Mouse (Mus musculus) limb, embryonic 12.5 days (tissue): Measurements from ENCODE around the gene Mob3a. TPM values are rescaled to one million over a fixed set of nuclear protein-coding genes. Genes with fewer than 3 reads are reported as not detected.
"Not testable (repeated sequence)": the region's sequence is repeated elsewhere in the genome, so short reads cannot be mapped to it uniquely, and the experiment has no call there.

Source experiments
- ATAC-seq: fragments of 200-750 bp; cut with Nextera tagmentation; 2 replicates; pipeline ENCODE4 v1.8.0; 2017; ENCODE audit warnings: low read depth, moderate TSS enrichment; ENCODE audit not compliant: insufficient number of reproducible peaks, insufficient read depth, low FRiP score, low TSS enrichment
- H3K27ac ChIP-seq: fragments of 300-500 bp; sonication (generic); 2 replicates; pipeline ENCODE4 v1.5.1; 2016; ENCODE audit warnings: mild to moderate bottlenecking, moderate library complexity
- H3K27me3 ChIP-seq: fragments of 300-500 bp; sonication (generic); 2 replicates; pipeline ENCODE4 v1.6.1; 2016; ENCODE audit warnings: mild to moderate bottlenecking, moderate library complexity
- H3K36me3 ChIP-seq: fragments of 300-500 bp; sonication (generic); 2 replicates; pipeline ENCODE4 v1.6.1; 2016; ENCODE audit warnings: mild to moderate bottlenecking, moderate library complexity
- H3K4me1 ChIP-seq: fragments of 300-500 bp; sonication (generic); replicated peaks from 2 replicates; pipeline ENCODE4 v1.6.1; 2016
- H3K4me2 ChIP-seq: fragments of 300-500 bp; sonication (generic); 2 replicates; pipeline ENCODE4 v1.6.1; 2016; ENCODE audit warnings: mild to moderate bottlenecking, moderate library complexity
- H3K4me3 ChIP-seq: fragments of 300-500 bp; sonication (generic); replicated peaks from 2 replicates; pipeline ENCODE4 v1.5.1; 2016; ENCODE audit warnings: mild to moderate bottlenecking
- H3K9ac ChIP-seq: fragments of 300-500 bp; sonication (generic); replicated peaks from 2 replicates; pipeline ENCODE4 v1.6.1; 2016; ENCODE audit warnings: mild to moderate bottlenecking, moderate library complexity
- H3K9me3 ChIP-seq: fragments of 300-500 bp; sonication (generic); 2 replicates; pipeline ENCODE4 v1.6.1; 2016; ENCODE audit warnings: mild to moderate bottlenecking, moderate library complexity
- WGBS: fragments of 180-500 bp; shearing (Covaris S2); methylation state at CpG from one replicate; pipeline ENCODE4 v1.1.7; 2016; 5-methylcytosine and 5-hydroxymethylcytosine counted together
- polyA plus RNA-seq: library from polyadenylated mRNA; unstranded; fragments of >200 nt; fragmentation: Nextera tagmentation; extraction: Ambion mirVana; gene quantifications from 2 replicates; pipeline ENCODE4 v1.2.1, GENCODE M21; 2016

Gene Mob3a
- polyA plus RNA-seq, 1 experiment from 2014 or later: 51.7 TPM

GRCm38 (mm10) chr10:80658194-80658840 is 43.5 kb downstream of the Mob3a start:
- no peak for ATAC-seq
- Histone ChIP-seq H3K27me3 (no peaks in the 10 kb centered on the region), H3K9ac (no peak overlapping the region), H3K9me3 (no peaks in the 10 kb centered on the region), H3K4me1 (peaks cover 41% of the 10 kb centered on the region), H3K36me3 (0 out of 2 replicates have a peak, but pooled peaks cover under 1% of the 10 kb centered on the region), H3K27ac (0 out of 2 replicates have a peak overlapping the region, but pooled peaks have one; percentile 7), H3K4me3 (no peak overlapping the region), H3K4me2 (no peak overlapping the region)
- WGBS: 85% methylated on average over 14 of the region's 14 CpGs

GRCm38 (mm10) chr10:80656863-80657623 is 44.7 kb downstream of the Mob3a start, which contains the start of gene Btbd2:
TSS of gene Btbd2 (minus strand) at chr10:80657071.
- peak within 1 kb of the TSS; percentile 95 for H3K4me3 ChIP-seq
- H3K4me1 ChIP-seq: peaks cover 38% of the 10 kb centered on the region
- H3K9ac ChIP-seq: peak within 1 kb of the TSS; percentile 97
- peak within 1 kb of the TSS; percentile 85 for H3K27ac ChIP-seq
- 17% methylated on average over 15 of the region's 15 CpGs for WGBS
- peaks cover 10% of the 10 kb centered on the region for H3K36me3 ChIP-seq
- H3K27me3 ChIP-seq: no peaks in the 10 kb centered on the region
- H3K9me3 ChIP-seq: no peaks in the 10 kb centered on the region
- no peak; the same call in 1 of the 2 replicates for ATAC-seq
- H3K4me2 ChIP-seq: peak within 1 kb of the TSS; percentile 95

GRCm38 (mm10) chr10:80656130-80656862 is 45.5 kb downstream of the Mob3a start:
- H3K4me1 ChIP-seq: peaks cover 38% of the 10 kb centered on the region
- under 1% methylated on average over 72 of the region's 72 CpGs for WGBS
- peak; percentile 77 for ATAC-seq

GRCm38 (mm10) chr10:80655406-80656129 is 46.2 kb downstream of the Mob3a start:
- 5% methylated on average over 12 of the region's 12 CpGs for WGBS
- H3K4me1 ChIP-seq: peaks cover 38% of the 10 kb centered on the region
- H3K4me2 ChIP-seq: peak overlapping the region; percentile 95
- peaks cover 21% of the 10 kb centered on the region for H3K36me3 ChIP-seq
- peak overlapping the region; percentile 97 for H3K9ac ChIP-seq
- peak; percentile 67 for ATAC-seq
- no peaks in the 10 kb centered on the region for H3K27me3 ChIP-seq
- peak overlapping the region; percentile 95 for H3K4me3 ChIP-seq
- no peaks in the 10 kb centered on the region for H3K9me3 ChIP-seq
- peak overlapping the region; percentile 85 for H3K27ac ChIP-seq

More at GRCm38 (mm10) chr10:80656130-80656862, 45.5 kb downstream of the Mob3a start:
- Histone ChIP-seq H3K27ac (peak overlapping the region; percentile 85), H3K4me3 (peak overlapping the region; percentile 95), H3K27me3 (no peaks in the 10 kb centered on the region), H3K9ac (peak overlapping the region; percentile 97), H3K4me2 (peak overlapping the region; percentile 95), H3K36me3 (peaks cover 17% of the 10 kb centered on the region), H3K9me3 (no peaks in the 10 kb centered on the region)

- Histone ChIP-seq H3K27me3 (no peaks in the 10 kb centered on the region), H3K4me2 (peak overlapping the region; percentile 95), H3K4me1 (peaks cover 38% of the 10 kb centered on the region), H3K4me3 (peak overlapping the region; percentile 95), H3K27ac (no peak overlapping the region), H3K9me3 (no peaks in the 10 kb centered on the region), H3K9ac (peak overlapping the region; percentile 97; the same call in 1 of the 2 replicates), H3K36me3 (peaks cover 25% of the 10 kb centered on the region)
- ATAC-seq: no peak
- WGBS: 86% methylated on average over 6 of the region's 6 CpGs
Observed at GRCm38 (mm10) chr10:80654866-80655265, 46.9 kb downstream of the Mob3a start.

DNA sequence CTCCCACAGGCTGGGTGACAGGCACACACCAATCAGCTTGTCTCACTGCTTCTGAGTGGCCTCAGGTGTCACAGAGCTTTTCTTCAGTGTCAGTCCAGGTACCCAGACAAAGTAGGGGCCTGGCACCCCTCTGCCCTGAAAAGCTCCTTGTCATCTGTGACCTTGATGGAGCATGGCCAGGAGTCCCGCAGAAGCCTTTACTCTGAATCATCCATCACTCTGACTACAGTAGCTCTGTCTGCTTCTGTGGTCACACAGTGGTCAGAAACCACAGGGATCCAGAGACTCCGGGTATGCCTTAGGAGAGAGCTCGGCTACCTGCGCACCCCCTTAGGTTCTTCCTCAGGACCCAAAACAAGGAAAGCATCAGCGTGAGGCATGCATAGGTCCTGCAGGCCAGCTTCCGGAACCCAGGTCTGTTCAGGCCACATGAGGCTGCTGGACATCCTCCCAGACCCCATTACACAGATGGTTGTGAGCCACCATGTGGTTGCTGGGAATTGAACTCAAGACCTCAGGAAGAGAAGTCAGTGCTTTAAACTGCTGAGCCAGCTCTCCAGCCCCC is 48.5 kb downstream of the Mob3a start:
- WGBS: 89% methylated on average over 6 of the region's 6 CpGs
- Histone ChIP-seq H3K4me3 (no peak overlapping the region), H3K27ac (no peak overlapping the region), H3K9ac (no peak overlapping the region), H3K27me3 (no peaks in the 10 kb centered on the region), H3K4me1 (peaks cover 28% of the 10 kb centered on the region), H3K36me3 (peaks cover 36% of the 10 kb centered on the region), H3K9me3 (no peaks in the 10 kb centered on the region), H3K4me2 (no peak overlapping the region)
- ATAC-seq: no peak

DNA sequence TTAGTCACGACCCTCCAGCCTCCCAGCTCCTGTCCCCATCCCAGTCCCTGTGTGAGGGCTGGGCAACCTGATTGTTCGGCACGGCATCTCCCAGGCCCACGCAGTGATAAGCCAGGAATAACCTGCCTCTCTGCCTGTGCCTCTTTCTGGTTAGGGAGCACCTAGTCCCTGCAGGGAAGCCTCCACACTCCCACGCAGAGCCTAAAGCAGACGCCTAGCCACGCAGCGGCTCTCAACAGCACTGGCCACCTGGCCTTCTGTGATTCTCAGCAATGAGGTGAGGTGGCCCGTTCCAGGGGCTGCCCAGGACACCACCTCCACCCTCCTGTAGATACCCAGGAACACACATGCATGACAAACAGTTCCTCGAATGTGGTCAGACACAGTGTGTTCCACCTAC is 51.4 kb downstream of the Mob3a start:
- WGBS: 89% methylated on average over 10 of the region's 10 CpGs
- ATAC-seq: no peak
- no peak overlapping the region for H3K27ac ChIP-seq

GRCm38 (mm10) chr10:80649910-80650309 is 51.9 kb downstream of the Mob3a start:
- not testable (repeated sequence) for H3K9ac ChIP-seq, H3K4me2 ChIP-seq, H3K27ac ChIP-seq, H3K27me3 ChIP-seq, H3K9me3 ChIP-seq, H3K4me3 ChIP-seq, H3K4me1 ChIP-seq, ATAC-seq
- peaks cover 69% of the 10 kb centered on the region for H3K36me3 ChIP-seq
- WGBS: 93% methylated on average over 6 of the region's 6 CpGs

More for the DNA sequence above, 51.4 kb downstream of the Mob3a start:
- Histone ChIP-seq H3K27me3 (no peaks in the 10 kb centered on the region), H3K4me3 (no peak overlapping the region), H3K9me3 (no peaks in the 10 kb centered on the region), H3K36me3 (peaks cover 65% of the 10 kb centered on the region), H3K4me1 (peaks cover 13% of the 10 kb centered on the region), H3K9ac (no peak overlapping the region), H3K4me2 (no peak overlapping the region)

GRCm38 (mm10) chr10:80646936-80647335 is 54.8 kb downstream of the Mob3a start:
- H3K4me3 ChIP-seq: no peak overlapping the region
- H3K9me3 ChIP-seq: no peaks in the 10 kb centered on the region
- ATAC-seq: no peak
- H3K4me1 ChIP-seq: no peaks in the 10 kb centered on the region
- no peak overlapping the region for H3K9ac ChIP-seq
- no peaks in the 10 kb centered on the region for H3K27me3 ChIP-seq
- H3K4me2 ChIP-seq: no peak overlapping the region
- no peak overlapping the region for H3K27ac ChIP-seq
- 88% methylated on average over 10 of the region's 10 CpGs for WGBS
- peaks cover 88% of the 10 kb centered on the region for H3K36me3 ChIP-seq

- Histone ChIP-seq H3K4me1 (no peaks in the 10 kb centered on the region), H3K9me3 (no peaks in the 10 kb centered on the region), H3K4me2 (no peak overlapping the region), H3K4me3 (no peak overlapping the region), H3K36me3 (peaks cover 92% of the 10 kb centered on the region), H3K27ac (no peak overlapping the region), H3K27me3 (no peaks in the 10 kb centered on the region), H3K9ac (no peak overlapping the region)
- no peak for ATAC-seq
- WGBS: 86% methylated on average over 6 of the region's 6 CpGs
Observed at GRCm38 (mm10) chr10:80635345-80635744, 66.4 kb downstream of the Mob3a start.
